Mouse (Mus musculus) intestine, embryonic 14.5 days (tissue): ENCODE measurements around the gene Gm49776. TPM values are rescaled to one million over a fixed set of nuclear protein-coding genes. Genes with fewer than 3 reads are reported as not detected.
"Not testable (repeated sequence)": the region's sequence is repeated elsewhere in the genome, so short reads cannot be mapped to it uniquely, and the experiment has no call there.

Experiments used
- ATAC-seq: fragments of 200-750 bp; cut with Nextera tagmentation; replicated peaks from 2 replicates; pipeline ENCODE4 v1.8.0; 2017; ENCODE audit warnings: low read depth, moderate number of reproducible peaks, moderate TSS enrichment, moderate library complexity; ENCODE audit not compliant: low FRiP score, low TSS enrichment
- DNase-seq: peaks from one replicate; pipeline ENCODE4 v3.0.0-alpha.2; 2018; ENCODE audit warnings: low spot score
- H3K27ac ChIP-seq: fragments of 300-500 bp; sonication (generic); 2 replicates; pipeline ENCODE4 v1.5.1; 2014; ENCODE audit warnings: low read depth, mild to moderate bottlenecking, control low read depth
- H3K27me3 ChIP-seq: fragments of 300-500 bp; sonication (generic); replicated peaks from 2 replicates; pipeline ENCODE4 v1.6.1; 2014; ENCODE audit warnings: low read length, control low read depth; ENCODE audit not compliant: control insufficient read depth, insufficient read depth
- H3K36me3 ChIP-seq: fragments of 300-500 bp; sonication (generic); 2 replicates; pipeline ENCODE4 v1.6.1; 2014; ENCODE audit warnings: low read length, control low read depth; ENCODE audit not compliant: control insufficient read depth, insufficient read depth
- H3K4me1 ChIP-seq: fragments of 300-500 bp; sonication (generic); replicated peaks from 2 replicates; pipeline ENCODE4 v1.6.1; 2014; ENCODE audit warnings: low read length, control low read depth, mixed read lengths; ENCODE audit not compliant: control insufficient read depth, insufficient read depth
- H3K4me2 ChIP-seq: fragments of 300-500 bp; sonication (generic); 2 replicates; pipeline ENCODE4 v1.6.1; 2014; ENCODE audit warnings: low read length
- H3K4me3 ChIP-seq: fragments of 300-500 bp; sonication (generic); 2 replicates; pipeline ENCODE4 v1.5.1; 2014; ENCODE audit warnings: low read depth, low read length, control low read depth, mixed read lengths
- H3K9ac ChIP-seq: fragments of 300-500 bp; sonication (generic); 2 replicates; pipeline ENCODE4 v1.6.1; 2014; ENCODE audit warnings: mild to moderate bottlenecking, low read length
- H3K9me3 ChIP-seq: fragments of 300-500 bp; sonication (generic); 2 replicates; pipeline ENCODE4 v1.6.1; 2016; ENCODE audit warnings: low read length, control low read depth; ENCODE audit not compliant: control insufficient read depth
- WGBS: fragments of 180-500 bp; shearing (Covaris S2); extraction: QIAGEN DNeasy Blood & Tissue Kit; methylation state at CpG from one replicate; pipeline ENCODE4 v1.1.7; 2014; 5-methylcytosine and 5-hydroxymethylcytosine counted together
- microRNA counts: library from miRNA; unstranded; fragments of <30 nt; microRNA quantifications from one replicate; lab custom pipeline; 2016
- microRNA-seq: library from miRNA; unstranded; fragments of <30 nt; microRNA quantifications from one replicate; pipeline ENCODE4, GENCODE M21; 2016
- polyA plus RNA-seq: library from polyadenylated mRNA; unstranded; fragments of >200 nt; fragmentation: Nextera tagmentation; extraction: Ambion mirVana; gene quantifications from 2 replicates; pipeline ENCODE4 v1.2.1, GENCODE M21; 2014

The Gm49776 gene
- polyA plus RNA-seq, 1 experiment from 2014 or later: not detected

GRCm38 (mm10) chr16:18201620-18202019 lies 56.5 kb downstream of the Gm49776 start:
- Histone ChIP-seq H3K27me3 (no peaks in the 10 kb centered on the region), H3K36me3 (no peaks in the 10 kb centered on the region), H3K4me2 (no peak overlapping the region), H3K4me3 (no peak overlapping the region), H3K9me3 (no peaks in the 10 kb centered on the region), H3K27ac (no peak overlapping the region), H3K9ac (no peak overlapping the region), H3K4me1 (no peaks in the 10 kb centered on the region)
- no peak for ATAC-seq
- no peak for DNase-seq
- WGBS: 27% methylated on average over 1 of the region's 1 CpGs

GRCm38 (mm10) chr16:18200062-18200461 lies 58.1 kb downstream of the Gm49776 start:
- Histone ChIP-seq H3K9me3 (no peaks in the 10 kb centered on the region), H3K4me2 (no peak overlapping the region), H3K9ac (no peak overlapping the region), H3K27me3 (no peaks in the 10 kb centered on the region), H3K36me3 (no peaks in the 10 kb centered on the region), H3K27ac (no peak overlapping the region), H3K4me3 (no peak overlapping the region), H3K4me1 (peaks cover 1% of the 10 kb centered on the region; the same call in 1 of the 2 replicates)
- 72% methylated on average over 2 of the region's 2 CpGs for WGBS
- ATAC-seq: no peak
- no peak for DNase-seq

- Histone ChIP-seq H3K4me3 (no peak overlapping the region), H3K27me3 (no peaks in the 10 kb centered on the region), H3K4me2 (no peak overlapping the region), H3K36me3 (no peaks in the 10 kb centered on the region), H3K4me1 (peaks cover 12% of the 10 kb centered on the region), H3K27ac (no peak overlapping the region), H3K9ac (no peak overlapping the region), H3K9me3 (no peaks in the 10 kb centered on the region)
- ATAC-seq (no peak), DNase-seq (no peak)
- WGBS: 64% methylated on average over 10 of the region's 10 CpGs
These were observed 59.6 kb downstream of the Gm49776 start for GRCm38 (mm10) chr16:18198365-18199098.

GRCm38 (mm10) chr16:18197881-18198280 lies 60.2 kb downstream of the Gm49776 start:
- ATAC-seq (no peak), DNase-seq (no peak)
- Histone ChIP-seq H3K36me3 (no peaks in the 10 kb centered on the region), H3K27me3 (no peaks in the 10 kb centered on the region), H3K4me3 (no peak overlapping the region), H3K4me2 (no peak overlapping the region), H3K9me3 (no peaks in the 10 kb centered on the region), H3K9ac (no peak overlapping the region), H3K27ac (no peak overlapping the region), H3K4me1 (peaks cover 12% of the 10 kb centered on the region)
- WGBS: 83% methylated on average over 6 of the region's 6 CpGs

GRCm38 (mm10) chr16:18195561-18195960 lies 62.6 kb downstream of the Gm49776 start:
- H3K9ac ChIP-seq, DNase-seq, H3K36me3 ChIP-seq, H3K27me3 ChIP-seq, ATAC-seq, H3K4me2 ChIP-seq, H3K27ac ChIP-seq, H3K4me3 ChIP-seq, H3K9me3 ChIP-seq: not testable (repeated sequence)
- H3K4me1 ChIP-seq: peaks cover 12% of the 10 kb centered on the region
- 46% methylated on average over 3 of the region's 3 CpGs for WGBS

MicroRNAs within 50 kb of the gene (microRNA counts, 519-probe panel; counts per million panel counts)
- microRNA mmu-miR-1306 (lab: Ali Mortazavi, UCI): not detected

Small RNA genes within 50 kb of the gene (microRNA-seq; reads per million reads assigned to microRNA genes)
- 4.3 reads per million, percentile 32 among the genes with 10 or more reads in this experiment for gene Gm24572
- gene Mir1306: 250 reads per million, percentile 67 among the genes with 10 or more reads in this experiment

Other genes starting within 250 kb of the Gm49776 start
- gene Dgcr6, start 205.5 kb downstream of the Gm49776 start, polyA plus RNA-seq: 85.8 and 88.1 TPM in 2 replicates
- gene Prodh, start 168.1 kb downstream of the Gm49776 start, polyA plus RNA-seq: 16.5 and 18.2 TPM in 2 replicates
- gene Rtn4r, start 130.7 kb downstream of the Gm49776 start, polyA plus RNA-seq: 3.3 and 5.3 TPM in 2 replicates
- not detected in 2 replicates for gene Ccdc188, start 40.4 kb downstream of the Gm49776 start, polyA plus RNA-seq
- 11.5 and 15.1 TPM in 2 replicates for gene Zdhhc8, start 23.2 kb downstream of the Gm49776 start, polyA plus RNA-seq
- gene Trmt2a, start 9.6 kb downstream of the Gm49776 start, polyA plus RNA-seq: 110 and 117 TPM in 2 replicates
- 725 and 734 TPM in 2 replicates for gene Ranbp1, start 9.6 kb downstream of the Gm49776 start, polyA plus RNA-seq
- 37.5 and 39.4 TPM in 2 replicates for gene Dgcr8, start 30.9 kb upstream of the Gm49776 start, polyA plus RNA-seq
- gene Tango2, start 89.8 kb upstream of the Gm49776 start, polyA plus RNA-seq: 34.8 and 34.9 TPM in 2 replicates
- gene Arvcf, start 89.9 kb upstream of the Gm49776 start, polyA plus RNA-seq: 31.7 and 33.0 TPM in 2 replicates
- gene Txnrd2, start 168.1 kb upstream of the Gm49776 start, polyA plus RNA-seq: 17.0 and 17.4 TPM in 2 replicates
- gene Comt, start 168.5 kb upstream of the Gm49776 start, polyA plus RNA-seq: 95.4 and 95.6 TPM in 2 replicates
- gene Gnb1l, start 240.4 kb upstream of the Gm49776 start, polyA plus RNA-seq: 16.9 and 18.6 TPM in 2 replicates
- gene Rtl10, start 240.6 kb upstream of the Gm49776 start, polyA plus RNA-seq: 2.3 and 3.3 TPM in 2 replicates